Mouse (Mus musculus) adrenal gland, postnatal 36 days (tissue): ENCODE measurements around the gene Ube2g2. TPM values are rescaled to one million over a fixed set of nuclear protein-coding genes. Genes with fewer than 3 reads are reported as not detected.
"Not testable (repeated sequence)": the region's sequence is repeated elsewhere in the genome, so short reads cannot be mapped to it uniquely, and the experiment has no call there.

Source experiments
- DNase-seq, 2 experiments: peaks; one replicate each; pipeline ENCODE4 v3.0.0; 2021; ENCODE audit warnings: mixed read lengths in 1 of 2
- total RNA-seq, 2 experiments: library from RNA; stranded (reverse); gene quantifications; 2 replicates each; pipeline ENCODE4 v1.2.3; 2021

Ube2g2 gene
- total RNA-seq, 2 experiments from 2014 or later: 57.3 to 67.6 TPM

GRCm38 (mm10) chr10:77636234-77636922, 14.3 kb downstream of the Ube2g2 start:
- DNase-seq: no peak

GRCm38 (mm10) chr10:77638956-77639355, 16.9 kb downstream of the Ube2g2 start:
- peak; percentile 28 to 58 for DNase-seq

GRCm38 (mm10) chr10:77643160-77643559, 21.1 kb downstream of the Ube2g2 start:
- DNase-seq: no peak

DNA sequence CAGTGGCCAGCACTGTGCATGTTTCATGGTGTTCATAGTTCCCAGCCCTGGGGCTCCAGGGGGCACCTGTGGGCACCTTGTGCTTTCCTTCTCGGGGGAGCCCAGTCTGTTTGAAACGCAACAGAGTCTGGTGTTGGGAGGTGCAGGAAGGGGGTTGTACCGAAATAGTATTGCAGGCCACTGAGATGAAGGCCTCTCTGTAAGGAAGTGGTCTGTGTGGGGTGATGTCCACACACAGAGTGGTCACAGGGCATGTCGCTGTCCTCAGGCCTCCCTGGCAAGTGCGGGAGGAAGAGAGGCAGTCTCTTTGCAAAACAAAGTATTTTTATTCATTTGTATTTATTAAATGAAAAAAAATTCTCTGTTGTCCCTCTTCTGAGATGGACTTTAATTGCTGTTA, 23.5 kb downstream of the Ube2g2 start:
- DNase-seq: no peak

DNA sequence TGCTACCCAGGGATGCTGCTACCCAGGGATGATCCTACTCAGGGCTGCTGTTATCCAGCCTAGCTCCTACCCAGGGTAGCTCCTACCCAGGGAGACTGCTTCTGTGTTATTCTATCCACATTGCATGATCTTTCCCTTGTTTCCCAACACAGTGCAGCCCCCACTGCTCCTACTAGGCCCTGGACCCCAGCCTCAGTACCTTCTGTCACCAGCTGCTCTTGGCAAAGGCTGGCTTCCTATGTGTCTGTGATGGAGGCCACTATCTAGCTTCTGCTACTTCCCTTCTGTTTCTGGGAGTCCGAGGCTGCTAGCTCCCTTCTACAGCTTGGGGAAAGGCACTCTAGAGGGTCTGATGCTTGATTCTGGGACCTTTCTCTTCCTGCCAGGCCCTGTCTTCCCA, 25.4 kb downstream of the Ube2g2 start:
- DNase-seq: no peak

- DNase-seq: no peak
These were observed 25.8 kb downstream of the Ube2g2 start for GRCm38 (mm10) chr10:77647901-77648300.

- no peak for DNase-seq
These were observed 30.0 kb downstream of the Ube2g2 start for GRCm38 (mm10) chr10:77652046-77652445.

GRCm38 (mm10) chr10:77658286-77658994, 36.4 kb downstream of the Ube2g2 start:
- no peak for DNase-seq

GRCm38 (mm10) chr10:77663949-77664665, 42.0 kb downstream of the Ube2g2 start:
- DNase-seq: no peak

- no peak for DNase-seq
These were observed 44.3 kb downstream of the Ube2g2 start for GRCm38 (mm10) chr10:77666342-77666741.

DNA sequence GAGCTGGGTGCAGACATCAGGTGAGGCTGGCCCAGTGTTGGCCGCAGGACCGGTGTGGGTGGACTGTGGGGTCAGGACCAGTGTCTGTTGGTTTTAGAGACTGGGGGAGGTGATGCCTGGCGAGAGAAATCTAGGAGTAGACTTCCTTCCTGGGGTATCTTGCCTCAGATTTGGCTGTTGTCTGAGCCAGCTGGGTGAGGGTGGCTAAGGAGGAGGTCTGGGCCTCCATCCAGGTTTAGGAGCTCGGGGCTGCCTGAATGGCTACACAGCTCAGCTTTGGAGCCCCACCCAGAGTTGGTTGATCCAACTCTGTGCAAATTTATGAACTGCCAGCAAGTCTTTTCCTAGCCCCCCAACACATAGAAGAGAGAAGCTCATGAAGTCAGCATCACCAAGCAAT, 45.3 kb downstream of the Ube2g2 start:
- DNase-seq: no peak

- DNase-seq: no peak
These were observed 48.6 kb downstream of the Ube2g2 start for GRCm38 (mm10) chr10:77670710-77671109.

DNA sequence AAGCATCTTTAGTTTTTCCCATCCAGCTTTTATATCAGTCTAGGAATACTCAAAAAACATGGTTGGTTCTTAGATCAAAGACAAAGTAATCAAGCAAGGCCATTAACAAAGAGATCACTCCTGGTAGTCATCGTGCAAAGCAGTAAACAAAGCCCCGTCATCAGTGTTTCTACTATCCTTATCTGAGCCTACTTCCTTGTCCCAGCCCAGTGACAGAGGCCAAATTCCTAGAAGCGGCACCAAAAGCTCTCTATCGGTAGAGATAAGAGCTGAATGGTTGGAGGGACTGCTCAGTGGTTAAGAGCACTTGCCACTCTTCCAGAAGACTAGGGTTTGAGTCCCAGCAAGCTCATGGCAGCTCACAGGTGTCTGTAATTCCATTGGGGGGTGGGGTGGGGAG, 49.4 kb downstream of the Ube2g2 start:
- DNase-seq: no peak

DNA sequence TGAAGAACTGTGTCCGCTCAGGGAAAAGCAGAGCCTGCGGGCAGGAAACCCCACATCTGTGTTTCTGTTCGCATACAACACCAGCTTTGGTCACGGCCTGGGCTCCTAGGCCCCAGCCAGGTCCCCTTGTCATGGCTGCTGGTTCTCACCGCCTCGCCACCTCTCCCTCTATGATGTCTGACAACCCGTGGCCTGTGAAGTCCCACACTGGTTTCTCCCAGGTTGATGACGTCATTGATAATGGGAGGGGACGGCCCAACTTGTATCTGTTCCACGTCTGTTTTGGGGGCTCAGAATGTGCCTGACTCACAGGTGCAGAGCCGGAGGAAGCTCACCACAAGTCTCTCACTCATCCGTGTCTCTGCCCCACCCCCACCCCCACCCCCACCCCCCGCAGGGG, 51.7 kb downstream of the Ube2g2 start:
- no peak for DNase-seq

GRCm38 (mm10) chr10:77677562-77677961, 55.5 kb downstream of the Ube2g2 start:
- DNase-seq: no peak

GRCm38 (mm10) chr10:77682994-77683393, 60.9 kb downstream of the Ube2g2 start:
- DNase-seq: no peak

GRCm38 (mm10) chr10:77684181-77684580, 62.1 kb downstream of the Ube2g2 start:
- DNase-seq: no peak

DNA sequence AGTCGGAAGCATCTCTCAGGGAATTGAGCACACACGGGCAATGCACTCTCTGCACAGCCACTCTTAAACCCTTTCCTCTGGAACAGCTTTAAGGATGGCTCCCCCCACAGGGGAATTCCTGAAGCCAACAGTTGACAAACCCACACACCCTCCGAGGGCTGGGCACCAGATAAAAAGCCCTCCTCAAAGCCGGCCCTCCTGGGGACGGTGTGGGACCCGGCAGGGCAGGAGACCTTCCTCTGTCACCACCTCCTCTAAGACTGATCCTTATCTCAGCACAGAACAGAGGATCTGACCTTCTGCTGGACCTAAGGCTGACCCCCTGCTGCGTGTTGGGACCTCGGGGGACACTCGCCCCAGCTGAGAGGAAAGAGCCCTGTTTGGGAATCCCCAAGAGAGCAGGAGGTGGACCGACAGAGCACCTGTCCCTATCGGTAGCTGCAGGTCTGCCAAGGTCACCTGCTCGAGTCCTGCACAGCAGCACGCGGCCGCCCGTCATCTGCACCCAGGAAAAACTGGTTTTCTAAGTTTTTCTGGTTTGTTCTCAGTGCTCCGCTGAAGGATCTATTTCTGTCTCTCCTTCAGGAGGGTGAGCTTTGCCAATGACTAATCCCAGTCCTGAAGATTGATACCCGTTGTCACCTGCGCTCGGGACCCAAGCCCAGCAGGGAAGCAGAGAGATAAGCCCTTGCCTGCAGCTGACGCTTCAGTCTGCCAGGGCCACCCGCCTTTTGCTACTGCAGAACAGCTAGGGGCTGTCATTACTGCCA, 64.0 kb downstream of the Ube2g2 start, which contains the start of gene Tspear:
TSS of gene Tspear (plus strand) at position 675 of the 770 bp plus-strand sequence.
- DNase-seq: peak in 1 of 2 experiments; percentile 9

GRCm38 (mm10) chr10:77687021-77687420, 64.9 kb downstream of the Ube2g2 start:
- no peak for DNase-seq

DNA sequence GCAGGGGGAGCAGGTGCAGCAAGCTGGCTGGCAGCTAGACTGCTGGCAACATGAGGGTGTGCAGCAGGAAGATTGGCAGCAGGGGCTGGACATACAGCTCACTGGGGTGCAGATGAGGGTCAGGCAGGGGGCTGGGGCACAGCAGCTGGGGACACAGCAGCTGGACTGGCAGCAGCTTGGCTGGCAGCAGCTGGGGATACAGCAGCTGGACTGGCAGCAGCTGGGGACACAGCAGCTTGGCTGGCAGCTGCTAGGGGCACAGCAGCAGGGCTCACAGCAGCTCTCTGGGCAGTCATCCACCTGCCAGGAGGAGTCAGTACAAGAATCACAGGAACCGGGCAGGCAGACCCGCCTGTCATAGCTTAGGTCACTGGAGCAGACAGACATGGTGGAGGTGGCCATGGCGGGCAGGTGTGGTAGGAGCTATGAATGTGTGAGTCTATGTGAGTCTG, 68.3 kb downstream of the Ube2g2 start, which contains the start of gene Gm19402:
TSS of gene Gm19402 (minus strand) at position 402 of the 452 bp plus-strand sequence.
- not testable (repeated sequence) for DNase-seq
